ENCODE assay signal across 8 mouse cellular contexts in the genomic region with DNA sequence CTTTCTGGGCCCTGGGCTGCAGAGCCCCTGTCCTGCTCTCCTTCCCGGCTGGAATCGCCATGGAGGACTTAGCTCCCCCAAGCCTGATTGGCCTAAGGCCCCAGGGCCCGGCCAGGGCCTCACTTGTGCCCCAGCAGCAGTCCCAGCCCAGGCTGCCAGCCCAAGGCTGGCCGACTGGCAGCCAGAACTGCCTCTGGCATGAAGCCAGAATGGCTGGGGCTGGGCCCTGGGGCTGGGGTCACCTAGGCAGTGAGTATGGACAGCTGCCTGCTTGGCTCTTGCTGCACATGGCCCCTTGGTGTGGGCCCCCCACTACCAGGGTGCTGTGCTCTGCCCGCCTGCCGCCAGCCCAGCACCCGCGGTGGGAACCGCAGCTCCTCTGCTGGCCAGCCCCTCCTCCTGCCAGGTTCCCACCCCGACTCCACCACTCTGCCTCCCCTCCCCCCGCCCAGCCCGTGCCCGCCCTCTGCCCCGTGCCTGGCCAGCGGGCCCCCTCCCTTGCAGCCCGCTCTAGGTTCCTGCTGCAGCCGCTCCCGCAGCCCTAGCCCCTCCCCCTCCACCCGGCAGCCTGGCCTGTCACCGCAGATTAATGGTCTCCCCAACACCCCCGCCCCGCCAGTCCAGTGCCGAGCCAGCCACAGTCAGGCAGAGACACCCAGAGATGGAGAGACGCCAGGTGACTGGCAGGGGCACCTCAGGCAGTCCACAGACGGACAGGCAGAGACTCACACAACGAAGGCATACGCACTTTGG. TPM values are rescaled to one million over a fixed set of nuclear protein-coding genes. Genes with fewer than 3 reads are reported as not detected.
DNase-seq lines count a peak whose midpoint lies in the region; ATAC-seq lines count a peak whose summit lies in the region.

No protein-coding gene starts in this region.

- H3K4me2 ChIP-seq in embryonic facial prominence, embryonic 15.5 days (replicated peaks) = peak overlapping the region; percentile 51
- H3K4me2 ChIP-seq in heart, embryonic 14.5 days (ENCODE audit: low read length) = peak overlapping the region; percentile 66
- H3K4me2 ChIP-seq in kidney, embryonic 16.5 days (replicated peaks; ENCODE audit: low read depth, low read length) = peak overlapping the region; percentile 63
- H3K4me2 ChIP-seq in stomach, embryonic 14.5 days (replicated peaks; ENCODE audit: low read depth, low read length) = peak overlapping the region; percentile 50

- H3K36me3 ChIP-seq in embryonic facial prominence, embryonic 15.5 days = no peaks in the 10 kb centered on the region
- peaks cover 75% of the 10 kb centered on the region for H3K36me3 ChIP-seq in heart, embryonic 14.5 days (ENCODE audit: control insufficient read depth, insufficient read depth, low read length)
- peaks cover 16% of the 10 kb centered on the region; the same call in 1 of the 2 replicates for H3K36me3 ChIP-seq in kidney, embryonic 16.5 days (ENCODE audit: insufficient read depth, low read length)
- H3K36me3 ChIP-seq in stomach, embryonic 14.5 days (ENCODE audit: control insufficient read depth, insufficient read depth, low read length) = peaks cover 23% of the 10 kb centered on the region

- peak; percentile 79 for ATAC-seq in embryonic facial prominence, embryonic 15.5 days (ENCODE audit: insufficient number of reproducible peaks, low FRiP score, low TSS enrichment, low read depth)
- peak; percentile 72 for ATAC-seq in heart, embryonic 14.5 days (ENCODE audit: insufficient number of reproducible peaks, insufficient read depth, low FRiP score, low read depth)
- ATAC-seq in kidney, embryonic 16.5 days (ENCODE audit: low FRiP score, low TSS enrichment) = peak; percentile 88
- ATAC-seq in megakaryocyte, adult 5-6 weeks (ENCODE audit: poor library complexity, severe bottlenecking) = peak; percentile 27; the same call in 1 of the 2 replicates
- peak; percentile 83 for ATAC-seq in stomach, embryonic 14.5 days (ENCODE audit: insufficient number of reproducible peaks, insufficient read depth, low FRiP score, low read depth)

- H3K9me3 ChIP-seq in embryonic facial prominence, embryonic 15.5 days (replicated peaks) = no peaks in the 10 kb centered on the region
- no peaks in the 10 kb centered on the region for H3K9me3 ChIP-seq in heart, embryonic 14.5 days (ENCODE audit: control insufficient read depth, low read length)
- H3K9me3 ChIP-seq in kidney, embryonic 16.5 days (ENCODE audit: low read length) = no peaks in the 10 kb centered on the region
- no peaks in the 10 kb centered on the region for H3K9me3 ChIP-seq in stomach, embryonic 14.5 days (ENCODE audit: control insufficient read depth, low read depth, low read length)

- peaks cover 19% of the 10 kb centered on the region for H3K4me1 ChIP-seq in embryonic facial prominence, embryonic 15.5 days
- H3K4me1 ChIP-seq in heart, embryonic 14.5 days (ENCODE audit: control insufficient read depth in 2 of 2, insufficient read depth in 2 of 2, low read length in 2 of 2) = peaks cover 44 to 61% of the 10 kb centered on the region in 2 experiments
- peaks cover 19% of the 10 kb centered on the region for H3K4me1 ChIP-seq in kidney, embryonic 16.5 days (ENCODE audit: insufficient read depth, low read length)
- peaks cover 28% of the 10 kb centered on the region for H3K4me1 ChIP-seq in stomach, embryonic 14.5 days (ENCODE audit: control insufficient read depth, insufficient read depth, low read length)

- DNase-seq in right cerebral cortex, postnatal 4 days = peak; percentile 37
- DNase-seq in right cerebral cortex, postnatal 25 days = no peak
- DNase-seq in spleen, postnatal 14 days (ENCODE audit: low spot score in 2 of 2) = no peak

- WGBS in embryonic facial prominence, embryonic 15.5 days = 9% methylated on average over 25 of the region's 27 CpGs
- 3% methylated on average over 27 of the region's 27 CpGs for WGBS in heart, embryonic 14.5 days
- WGBS in kidney, embryonic 16.5 days = 2% methylated on average over 24 of the region's 27 CpGs
- 3% methylated on average over 27 of the region's 27 CpGs for whole genome bisulfite sequencing in stomach, embryonic 14.5 days

- no peak overlapping the region for H3K27ac ChIP-seq in embryonic facial prominence, embryonic 15.5 days (replicated peaks)
- peak overlapping the region; percentile 72 to 86 for H3K27ac ChIP-seq in heart, embryonic 14.5 days (replicated peaks in 1 of 2; ENCODE audit: control insufficient read depth in 1 of 2, insufficient read depth in 1 of 2, low read depth in 2 of 2, low read length in 2 of 2)
- H3K27ac ChIP-seq in kidney, embryonic 16.5 days (ENCODE audit: low read length) = peak overlapping the region; percentile 65
- peak overlapping the region; percentile 71; the same call in 1 of the 2 replicates for H3K27ac ChIP-seq in stomach, embryonic 14.5 days (ENCODE audit: low read length)

- H3K9ac ChIP-seq in embryonic facial prominence, embryonic 15.5 days = peak overlapping the region; percentile 26; the same call in 1 of the 2 replicates
- H3K9ac ChIP-seq in heart, embryonic 14.5 days (ENCODE audit: low read length) = peak overlapping the region; percentile 72
- peak overlapping the region; percentile 70 for H3K9ac ChIP-seq in kidney, embryonic 16.5 days (replicated peaks; ENCODE audit: low read length)
- no peak overlapping the region for H3K9ac ChIP-seq in stomach, embryonic 14.5 days (replicated peaks; ENCODE audit: low read depth, low read length)

- H3K27me3 ChIP-seq in embryonic facial prominence, embryonic 15.5 days = peaks cover 3% of the 10 kb centered on the region; the same call in 1 of the 2 replicates
- no peaks in the 10 kb centered on the region for H3K27me3 ChIP-seq in heart, embryonic 14.5 days (ENCODE audit: control insufficient read depth, insufficient read depth, low read length)
- H3K27me3 ChIP-seq in kidney, embryonic 16.5 days (ENCODE audit: insufficient read depth, low read length) = no peaks in the 10 kb centered on the region
- H3K27me3 ChIP-seq in stomach, embryonic 14.5 days (ENCODE audit: control insufficient read depth, insufficient read depth, low read length) = no peaks in the 10 kb centered on the region

- peak overlapping the region; percentile 22 for H3K4me3 ChIP-seq in embryonic facial prominence, embryonic 15.5 days (replicated peaks)
- peak overlapping the region; percentile 8 to 26 for H3K4me3 ChIP-seq in heart, embryonic 14.5 days (ENCODE audit: control insufficient read depth in 1 of 2, insufficient read depth in 1 of 2, low read depth in 1 of 2, low read length in 2 of 2)
- peak overlapping the region; percentile 36 for H3K4me3 ChIP-seq in kidney, embryonic 16.5 days (ENCODE audit: low read length)
- peak overlapping the region; percentile 12; the same call in 1 of the 2 replicates for H3K4me3 ChIP-seq in stomach, embryonic 14.5 days (ENCODE audit: low read depth, low read length)

RNA-seq across cellular contexts. Expression of gene Kcnh2, which starts 22.0 kb away (rescaled TPM):
- polyA plus RNA-seq in embryonic facial prominence, embryonic 15.5 days (2015; fragmentation: Nextera tagmentation; extraction: Ambion mirVana) = 4.8 and 5.1 TPM in 2 replicates
- 23.5 and 32.9 TPM in 2 replicates for polyA plus RNA-seq in heart, embryonic 14.5 days (2014; fragmentation: Nextera tagmentation; extraction: Ambion mirVana)
- polyA plus RNA-seq in kidney, embryonic 16.5 days (2015; fragmentation: Nextera tagmentation; extraction: Ambion mirVana) = 5.9 and 6.5 TPM in 2 replicates
- total RNA-seq in megakaryocyte, adult 5-6 weeks (2015) = not detected in 2 replicates
- not detected in 2 replicates for total RNA-seq in megakaryocyte, adult 5-6 weeks (2017)
- polyA plus RNA-seq in stomach, embryonic 14.5 days (2014; fragmentation: Nextera tagmentation; extraction: Ambion mirVana) = 8.9 and 9.8 TPM in 2 replicates

RNA-seq across cellular contexts. Expression of gene Nos3, which starts 35.2 kb away (rescaled TPM):
- polyA plus RNA-seq in embryonic facial prominence, embryonic 15.5 days (2015; fragmentation: Nextera tagmentation; extraction: Ambion mirVana) = 6.5 and 6.9 TPM in 2 replicates
- polyA plus RNA-seq in heart, embryonic 14.5 days (2014; fragmentation: Nextera tagmentation; extraction: Ambion mirVana) = 27.7 and 28.2 TPM in 2 replicates
- polyA plus RNA-seq in kidney, embryonic 16.5 days (2015; fragmentation: Nextera tagmentation; extraction: Ambion mirVana) = 19.7 and 20.3 TPM in 2 replicates
- total RNA-seq in megakaryocyte, adult 5-6 weeks (2015) = 0.05 and 0.25 TPM in 2 replicates
- 0.16 and 0.29 TPM in 2 replicates for total RNA-seq in megakaryocyte, adult 5-6 weeks (2017)
- polyA plus RNA-seq in stomach, embryonic 14.5 days (2014; fragmentation: Nextera tagmentation; extraction: Ambion mirVana) = 4.6 and 4.9 TPM in 2 replicates

Comparison
In these comparisons a context has a peak if more than half of its experiments do, and no peak if none do; other contexts are left out.
1. ATAC-seq: peak in every context shown above with its lines; median percentile 88 in kidney, embryonic 16.5 days; 83 in stomach, embryonic 14.5 days; 79 in embryonic facial prominence, embryonic 15.5 days; 72 in heart, embryonic 14.5 days; 27 in megakaryocyte, adult 5-6 weeks.